Mouse (Mus musculus): ENCODE data around the gene Dusp19.

DNA sequence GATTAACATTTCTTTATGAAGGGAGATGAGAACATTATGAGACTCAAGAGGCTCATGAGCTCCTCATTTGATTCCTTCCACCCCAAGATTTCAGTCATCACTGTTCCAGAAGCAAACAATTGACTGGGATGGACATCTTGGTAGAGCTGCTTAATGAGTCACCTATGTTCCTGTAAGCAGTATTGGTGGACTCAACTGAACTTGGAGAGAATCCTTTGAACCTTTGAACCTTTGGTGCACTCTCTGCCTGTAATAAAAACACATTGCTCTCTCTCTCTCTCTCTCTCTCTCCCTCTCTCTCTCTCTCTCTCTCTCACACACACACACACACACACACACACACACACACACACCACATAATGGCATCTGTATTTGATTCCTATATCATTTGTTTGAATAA lies 16.2 kb upstream of the Dusp19 start:
- TF ChIP-seq CTCF (conservative IDR thresholded peaks at IDR 0.05; ENCODE audit: low read length) (no peak), POU5F1 (IDR thresholded peaks at IDR 0.05; ENCODE audit: borderline replicate concordance, low read length) (no peak)
